Mouse (Mus musculus) colon, adult 2 months (tissue): Measurements from ENCODE around the gene Amtn. TPM values are rescaled to one million over a fixed set of nuclear protein-coding genes. Genes with fewer than 3 reads are reported as not detected.

Source experiments
- polyA plus RNA-seq: library from polyadenylated mRNA; depleted of rRNA; stranded (reverse); fragments of >200 nt; gene quantifications from 2 replicates; pipeline ENCODE4 v1.2.3, GENCODE M21; 2012; rRNA removed

The Amtn gene
- polyA plus RNA-seq = not detected in 2 replicates

DNA sequence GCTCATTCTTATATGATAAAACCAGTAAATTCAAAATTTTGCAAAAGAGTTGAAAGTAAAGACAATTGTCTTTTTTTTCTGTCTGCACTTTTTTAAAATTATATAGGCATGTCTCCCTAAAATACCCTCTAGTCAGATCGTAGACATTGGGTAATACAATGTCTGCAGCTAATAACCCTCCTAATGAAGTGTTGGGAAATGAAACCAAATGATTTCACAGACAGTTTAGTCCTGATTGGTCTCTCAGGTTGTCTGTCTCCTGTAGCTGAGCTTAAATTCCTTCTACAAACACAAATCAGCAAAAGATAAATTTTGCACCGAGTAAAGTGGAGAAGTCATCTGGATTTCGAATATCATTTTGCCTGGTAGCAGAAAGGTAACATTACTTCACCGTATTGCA, at the start of gene Amtn:
Gene Amtn, plus strand, starts transcription at position 301 of the 400 bp plus-strand sequence.

Other genes with a start within 250 kb of the Amtn start
- not detected in 2 replicates for gene Gm11115, start 222.0 kb upstream of the Amtn start, polyA plus RNA-seq
- gene Gm7714, start 107.2 kb upstream of the Amtn start, polyA plus RNA-seq = not detected in 2 replicates
- not detected in 2 replicates for gene Prol1, start 58.8 kb upstream of the Amtn start, polyA plus RNA-seq
- gene Ambn, start 79.9 kb downstream of the Amtn start, polyA plus RNA-seq = not detected in 2 replicates
- gene Enam, start 111.9 kb downstream of the Amtn start, polyA plus RNA-seq = not detected in 2 replicates
- 300 and 332 TPM in 2 replicates for gene Jchain, start 151.8 kb downstream of the Amtn start, polyA plus RNA-seq
- 8.1 and 9.0 TPM in 2 replicates for gene Utp3, start 178.4 kb downstream of the Amtn start, polyA plus RNA-seq
- 6.1 and 6.2 TPM in 2 replicates for gene Rufy3, start 188.9 kb downstream of the Amtn start, polyA plus RNA-seq